Mouse (Mus musculus): ENCODE data around the gene Tex33. TPM values are rescaled to one million over a fixed set of nuclear protein-coding genes. Genes with fewer than 3 reads are reported as not detected.

The Tex33 gene
- polyA plus RNA-seq, 1 experiment from 2014 or later, result not detected

DNA sequence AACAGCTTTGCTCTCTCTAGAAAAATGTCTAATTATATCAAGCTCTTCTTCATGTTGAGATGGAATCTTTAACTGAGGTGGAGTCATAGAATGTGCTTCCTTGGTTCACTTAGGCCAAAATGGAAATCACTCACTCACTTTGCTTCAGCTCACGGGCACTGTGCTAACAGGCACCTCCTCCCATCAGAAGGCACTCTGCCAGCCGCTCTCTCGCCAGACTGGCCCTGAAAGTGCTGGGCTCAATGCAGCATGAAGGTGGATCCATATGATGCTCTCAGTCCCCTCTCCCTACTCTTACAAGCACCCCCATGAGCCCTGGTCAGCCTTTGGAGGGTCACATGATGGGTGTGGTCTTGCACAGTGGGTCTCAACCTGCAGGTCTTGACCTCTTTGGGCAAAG, 21.5 kb downstream of the Tex33 start:
- 62% methylated on average over 3 of the region's 3 CpGs for WGBS (ENCODE audit: insufficient replicate concordance)
- ATAC-seq (ENCODE audit: insufficient read depth), result no peak
- peaks cover 8% of the 10 kb centered on the region; the same call in 1 of the 2 replicates for H3K27me3 ChIP-seq
- H3K4me1 ChIP-seq (replicated peaks), result peaks cover 17% of the 10 kb centered on the region
- H3K27ac ChIP-seq (replicated peaks), result no peak overlapping the region
- H3K4me3 ChIP-seq (replicated peaks), result no peak overlapping the region
- H3K9me3 ChIP-seq (replicated peaks), result no peaks in the 10 kb centered on the region
- H3K4me2 ChIP-seq, result no peak overlapping the region
- no peaks in the 10 kb centered on the region for H3K36me3 ChIP-seq (replicated peaks)
- no peak overlapping the region for H3K9ac ChIP-seq

DNA sequence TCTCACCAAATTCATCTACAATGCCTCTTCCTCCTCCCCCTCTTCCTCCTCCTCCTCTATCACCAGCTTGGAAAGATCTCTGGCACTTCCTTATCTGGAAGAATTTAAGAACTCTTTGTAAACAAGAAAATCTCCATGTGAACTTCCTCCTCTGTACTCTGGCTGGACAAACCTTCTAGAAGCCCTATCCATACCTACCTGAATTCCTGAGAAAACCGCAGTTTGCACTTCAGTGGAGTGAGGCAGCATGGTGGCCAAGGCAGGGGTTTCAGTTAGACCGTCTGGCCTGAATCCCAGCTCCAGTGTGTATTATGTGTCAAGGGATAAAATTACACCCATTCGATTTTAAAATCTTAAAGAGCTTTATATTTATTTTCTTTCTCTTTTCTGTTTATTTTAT, 22.9 kb downstream of the Tex33 start:
- no peaks in the 10 kb centered on the region for H3K9me3 ChIP-seq (replicated peaks)
- no peak for ATAC-seq (ENCODE audit: insufficient read depth)
- H3K9ac ChIP-seq, result no peak overlapping the region
- no peaks in the 10 kb centered on the region for H3K36me3 ChIP-seq (replicated peaks)
- WGBS (ENCODE audit: insufficient replicate concordance), result 55% methylated on average over 3 of the region's 3 CpGs
- no peak overlapping the region for H3K4me3 ChIP-seq (replicated peaks)
- H3K4me2 ChIP-seq, result no peak overlapping the region
- peaks cover 16% of the 10 kb centered on the region for H3K27me3 ChIP-seq
- peaks cover 26% of the 10 kb centered on the region for H3K4me1 ChIP-seq (replicated peaks)
- no peak overlapping the region for H3K27ac ChIP-seq (replicated peaks)

DNA sequence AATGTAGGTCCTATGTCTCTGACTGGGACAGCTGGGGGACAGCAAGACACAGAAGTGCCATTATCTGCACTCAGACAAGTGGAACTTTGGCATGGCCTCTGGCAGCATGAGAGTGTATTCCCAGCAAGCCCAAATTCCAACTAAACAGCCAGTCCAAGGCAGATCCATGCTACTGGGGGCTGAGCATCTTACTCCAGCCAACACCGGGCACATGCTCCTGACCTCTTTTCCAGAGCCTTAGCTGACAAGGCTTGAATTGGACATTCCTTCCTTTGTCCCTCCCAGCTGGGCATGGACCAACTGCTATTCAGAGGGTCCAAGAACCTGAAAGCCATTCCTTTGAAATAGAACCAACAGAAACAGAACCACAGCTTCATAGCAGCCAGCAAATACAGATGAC, 26.1 kb downstream of the Tex33 start:
- peaks cover 22% of the 10 kb centered on the region for H3K4me1 ChIP-seq (replicated peaks)
- peaks cover 27% of the 10 kb centered on the region for H3K27me3 ChIP-seq
- no peak for ATAC-seq (ENCODE audit: insufficient read depth)
- no peak overlapping the region for H3K4me3 ChIP-seq (replicated peaks)
- no peaks in the 10 kb centered on the region for H3K9me3 ChIP-seq (replicated peaks)
- H3K9ac ChIP-seq, result no peak overlapping the region
- no peaks in the 10 kb centered on the region for H3K36me3 ChIP-seq (replicated peaks)
- H3K27ac ChIP-seq (replicated peaks), result peak overlapping the region; percentile 45
- H3K4me2 ChIP-seq, result no peak overlapping the region
- WGBS (ENCODE audit: insufficient replicate concordance), result 52% methylated on average over 1 of the region's 1 CpGs

DNA sequence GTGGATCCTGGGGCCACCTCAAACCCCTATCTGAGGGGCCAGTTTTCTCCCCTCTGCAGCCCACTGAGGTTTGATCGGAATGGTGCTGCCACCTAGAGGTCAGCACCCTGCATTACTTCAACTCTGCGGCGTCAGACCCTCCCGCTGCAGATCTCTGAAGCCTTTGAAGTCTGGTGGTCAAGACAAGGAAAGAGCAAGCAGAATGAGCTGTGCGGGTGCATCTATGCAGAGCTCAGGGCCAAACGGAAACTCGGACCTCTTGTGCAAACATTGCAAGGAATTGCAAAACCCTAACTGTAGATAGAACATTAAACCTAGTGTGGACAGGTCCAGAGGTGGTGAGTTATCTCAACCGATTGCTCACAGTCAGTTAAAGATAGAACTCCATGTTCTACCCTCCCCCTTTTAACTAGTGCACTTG, 26.8 kb downstream of the Tex33 start:
- peak; percentile 81 for ATAC-seq (ENCODE audit: insufficient read depth)
- Histone ChIP-seq H3K27ac (replicated peaks) (peak overlapping the region; percentile 29), H3K9ac (no peak overlapping the region), H3K4me1 (replicated peaks) (peaks cover 22% of the 10 kb centered on the region), H3K4me2 (no peak overlapping the region), H3K27me3 (peaks cover 27% of the 10 kb centered on the region), H3K9me3 (replicated peaks) (no peaks in the 10 kb centered on the region), H3K36me3 (replicated peaks) (no peaks in the 10 kb centered on the region), H3K4me3 (replicated peaks) (no peak overlapping the region)
- 3% methylated on average over 8 of the region's 8 CpGs for WGBS (ENCODE audit: insufficient replicate concordance)

DNA sequence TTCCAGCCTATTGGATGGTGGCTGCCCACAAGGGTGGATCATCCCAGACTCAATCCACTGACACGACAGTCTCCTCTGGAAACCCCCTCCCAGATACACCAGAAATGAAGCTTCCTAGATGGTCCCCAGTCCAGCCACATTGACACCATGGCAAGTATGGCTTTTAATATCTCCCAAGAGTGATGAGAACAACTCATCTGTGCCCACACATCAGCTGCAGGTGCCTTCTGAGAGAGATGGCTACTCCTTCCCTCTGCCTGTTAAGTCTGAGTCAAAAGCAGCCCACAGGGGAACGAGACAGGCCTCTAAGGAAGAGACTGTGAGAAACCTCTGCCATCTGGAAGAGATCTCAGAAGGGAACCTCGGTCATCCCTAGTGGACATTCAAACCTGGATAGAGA, 27.9 kb downstream of the Tex33 start:
- H3K36me3 ChIP-seq (replicated peaks), result no peaks in the 10 kb centered on the region
- H3K4me3 ChIP-seq (replicated peaks), result no peak overlapping the region
- 41% methylated on average over 3 of the region's 3 CpGs for WGBS (ENCODE audit: insufficient replicate concordance)
- H3K27me3 ChIP-seq, result peaks cover 27% of the 10 kb centered on the region
- H3K4me1 ChIP-seq (replicated peaks), result peaks cover 22% of the 10 kb centered on the region
- no peak overlapping the region for H3K4me2 ChIP-seq
- H3K27ac ChIP-seq (replicated peaks), result no peak overlapping the region
- H3K9ac ChIP-seq, result 0 out of 2 replicates have a peak overlapping the region, but pooled peaks have one; percentile 5
- no peaks in the 10 kb centered on the region for H3K9me3 ChIP-seq (replicated peaks)
- no peak for ATAC-seq (ENCODE audit: insufficient read depth)

DNA sequence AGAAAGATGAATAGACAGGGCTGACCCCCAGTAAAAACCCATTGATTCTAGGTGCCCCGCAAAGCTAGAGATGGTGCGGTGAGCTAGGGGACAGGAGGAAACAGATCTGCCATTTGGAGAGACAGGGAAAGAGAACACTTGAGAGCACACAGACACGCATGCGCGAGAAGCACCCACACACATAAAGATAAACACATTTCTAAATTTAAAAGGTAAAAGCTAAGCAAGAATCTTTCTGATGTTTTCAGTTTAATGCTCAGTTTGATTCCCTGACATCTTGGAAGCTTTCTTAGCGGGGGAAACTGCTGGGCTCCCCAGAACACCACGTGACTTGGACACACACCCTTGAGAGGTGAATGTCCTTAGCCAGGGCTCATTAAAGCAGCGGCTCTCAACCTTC, 28.8 kb downstream of the Tex33 start:
- no peak for ATAC-seq (ENCODE audit: insufficient read depth)
- H3K9ac ChIP-seq, result no peak overlapping the region
- H3K4me2 ChIP-seq, result no peak overlapping the region
- H3K36me3 ChIP-seq (replicated peaks), result no peaks in the 10 kb centered on the region
- no peaks in the 10 kb centered on the region for H3K9me3 ChIP-seq (replicated peaks)
- H3K27me3 ChIP-seq, result peaks cover 27% of the 10 kb centered on the region
- H3K27ac ChIP-seq (replicated peaks), result no peak overlapping the region
- 68% methylated on average over 8 of the region's 8 CpGs for WGBS (ENCODE audit: insufficient replicate concordance)
- peaks cover 16% of the 10 kb centered on the region for H3K4me1 ChIP-seq (replicated peaks)
- no peak overlapping the region for H3K4me3 ChIP-seq (replicated peaks)

DNA sequence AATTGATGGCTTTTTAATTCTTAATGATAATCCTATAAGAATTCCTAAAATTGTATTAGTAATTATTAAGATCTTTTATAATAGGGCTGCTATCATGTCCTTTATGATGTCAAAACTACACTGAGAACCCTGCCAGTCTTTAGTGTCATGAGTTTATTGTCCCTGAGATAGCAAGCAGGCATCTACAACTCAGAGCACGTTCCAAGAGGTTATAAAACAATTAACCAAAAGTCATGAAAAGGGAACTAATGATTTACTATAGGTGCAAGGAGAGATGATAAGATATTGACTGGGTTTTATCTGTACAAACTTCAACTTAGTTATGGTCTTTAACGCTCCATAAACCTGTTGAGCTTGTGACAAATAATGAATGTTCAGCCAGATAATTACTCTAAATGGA, 29.8 kb downstream of the Tex33 start:
- no peak overlapping the region for H3K4me3 ChIP-seq (replicated peaks)
- no peak overlapping the region for H3K9ac ChIP-seq
- no peak for ATAC-seq (ENCODE audit: insufficient read depth)
- 32% methylated on average over 2 of the region's 2 CpGs for WGBS (ENCODE audit: insufficient replicate concordance)
- H3K27ac ChIP-seq (replicated peaks), result no peak overlapping the region
- no peak overlapping the region for H3K4me2 ChIP-seq
- H3K4me1 ChIP-seq (replicated peaks), result peaks cover 15% of the 10 kb centered on the region
- H3K27me3 ChIP-seq, result peaks cover 27% of the 10 kb centered on the region
- H3K36me3 ChIP-seq (replicated peaks), result no peaks in the 10 kb centered on the region
- H3K9me3 ChIP-seq (replicated peaks), result no peaks in the 10 kb centered on the region

DNA sequence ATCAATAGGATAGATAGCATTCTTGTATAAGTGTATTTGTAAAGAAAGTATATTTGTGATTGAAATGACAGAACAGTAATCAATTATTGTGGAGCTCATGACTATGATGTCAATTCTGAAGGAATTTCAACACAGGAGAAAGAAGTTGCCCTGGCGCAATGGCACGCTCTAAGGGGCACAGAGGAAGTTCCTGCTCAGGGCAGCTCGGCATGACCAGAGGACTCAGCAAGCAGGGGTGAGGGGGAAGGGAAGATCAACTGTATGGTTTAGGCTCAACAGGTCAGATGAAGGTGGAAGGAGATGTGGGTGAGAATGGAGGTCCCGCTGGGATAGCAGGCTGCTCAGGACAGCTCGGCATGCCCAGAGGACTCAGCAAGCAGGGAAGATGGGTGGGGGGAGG, 40.2 kb downstream of the Tex33 start:
- Histone ChIP-seq H3K9me3 (replicated peaks) (no peaks in the 10 kb centered on the region), H3K9ac (no peak overlapping the region), H3K4me2 (no peak overlapping the region), H3K4me1 (replicated peaks) (no peaks in the 10 kb centered on the region), H3K4me3 (replicated peaks) (no peak overlapping the region), H3K27me3 (no peaks in the 10 kb centered on the region; the same call in 1 of the 2 replicates), H3K27ac (replicated peaks) (no peak overlapping the region), H3K36me3 (replicated peaks) (no peaks in the 10 kb centered on the region)
- ATAC-seq (ENCODE audit: insufficient read depth), result no peak
- 57% methylated on average over 5 of the region's 5 CpGs for WGBS (ENCODE audit: insufficient replicate concordance)

DNA sequence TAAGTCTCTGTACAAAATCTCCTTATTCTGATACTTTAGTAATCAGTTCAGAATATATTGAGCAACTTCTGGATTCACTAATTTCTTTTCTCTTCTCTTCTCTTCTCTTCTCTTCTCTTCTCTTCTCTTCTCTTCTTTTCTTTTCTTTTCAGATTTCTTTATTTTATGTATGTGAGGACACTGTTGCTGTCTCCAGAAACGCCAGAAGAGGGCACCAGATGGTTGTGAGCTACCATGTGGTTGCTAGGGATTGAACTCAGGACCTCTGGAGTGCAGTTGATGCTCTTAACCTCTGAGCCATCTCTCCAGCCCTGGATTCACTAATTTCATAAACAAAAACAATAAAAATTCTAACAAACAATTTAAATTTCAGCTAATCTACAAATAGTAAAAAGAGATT, 40.8 kb downstream of the Tex33 start:
- Histone ChIP-seq H3K4me1 (replicated peaks) (no peaks in the 10 kb centered on the region), H3K27ac (replicated peaks) (no peak overlapping the region), H3K9ac (no peak overlapping the region), H3K4me3 (replicated peaks) (no peak overlapping the region), H3K4me2 (no peak overlapping the region), H3K27me3 (no peaks in the 10 kb centered on the region; the same call in 1 of the 2 replicates), H3K9me3 (replicated peaks) (no peaks in the 10 kb centered on the region), H3K36me3 (replicated peaks) (no peaks in the 10 kb centered on the region)
- ATAC-seq (ENCODE audit: insufficient read depth), result no peak
- 3% methylated on average over 1 of the region's 1 CpGs for WGBS (ENCODE audit: insufficient replicate concordance)

DNA sequence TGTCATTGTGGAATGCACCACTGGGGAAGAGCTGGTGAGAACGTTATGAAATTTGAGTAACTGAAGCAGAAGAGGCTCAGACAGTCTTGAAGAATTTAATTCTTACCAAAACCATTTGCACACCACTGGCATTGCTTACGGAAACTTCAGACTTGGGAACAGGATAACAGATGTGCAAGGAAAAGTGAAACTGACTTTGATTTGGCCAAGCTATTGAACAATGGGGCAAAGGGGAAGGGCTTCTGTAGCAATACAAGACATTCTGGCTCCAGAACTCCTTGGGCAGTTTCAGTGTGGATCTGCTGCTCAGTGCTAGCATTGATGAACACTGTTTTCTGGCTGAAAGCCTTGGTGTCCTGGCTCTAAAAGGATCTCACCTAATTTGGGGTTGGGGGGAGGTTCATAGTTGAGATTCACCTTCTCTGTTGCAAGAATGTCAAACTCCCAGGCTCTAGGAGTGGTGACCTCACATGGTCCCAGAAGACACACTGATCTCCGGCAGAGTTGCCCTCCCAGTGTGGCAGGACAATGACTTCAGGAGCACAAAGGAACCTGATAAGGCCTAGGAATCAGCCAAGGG, 44.0 kb downstream of the Tex33 start:
- no peaks in the 10 kb centered on the region for H3K4me1 ChIP-seq (replicated peaks)
- no peak overlapping the region for H3K27ac ChIP-seq (replicated peaks)
- ATAC-seq (ENCODE audit: insufficient read depth), result no peak
- no peaks in the 10 kb centered on the region; the same call in 1 of the 2 replicates for H3K27me3 ChIP-seq
- no peak overlapping the region for H3K4me2 ChIP-seq
- no peak overlapping the region for H3K4me3 ChIP-seq (replicated peaks)
- no peak overlapping the region for H3K9ac ChIP-seq
- 38% methylated on average over 3 of the region's 3 CpGs for WGBS (ENCODE audit: insufficient replicate concordance)
- H3K36me3 ChIP-seq (replicated peaks), result no peaks in the 10 kb centered on the region
- no peaks in the 10 kb centered on the region for H3K9me3 ChIP-seq (replicated peaks)

DNA sequence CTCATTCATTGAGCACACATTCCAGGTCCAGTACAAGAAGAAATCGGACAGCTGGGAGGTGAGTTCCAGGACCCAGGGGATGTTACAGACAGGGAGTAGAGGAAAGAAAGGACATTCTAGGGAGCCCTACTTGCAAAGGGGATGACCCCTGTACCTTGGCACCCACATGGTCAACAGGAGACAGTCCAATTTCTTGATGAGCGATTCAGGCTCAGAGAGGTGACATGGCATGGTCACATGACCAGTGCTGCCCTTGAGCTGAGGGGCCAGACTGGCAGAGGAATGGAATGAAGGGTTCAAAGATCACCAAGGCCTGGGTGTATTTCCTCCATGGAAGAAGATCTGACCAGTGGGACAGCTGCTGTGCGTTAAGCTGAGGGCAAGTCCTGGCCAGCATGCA, 51.1 kb downstream of the Tex33 start:
- H3K4me2 ChIP-seq, result no peak overlapping the region
- no peaks in the 10 kb centered on the region for H3K27me3 ChIP-seq
- no peaks in the 10 kb centered on the region for H3K36me3 ChIP-seq (replicated peaks)
- 56% methylated on average over 3 of the region's 3 CpGs for WGBS (ENCODE audit: insufficient replicate concordance)
- no peak for ATAC-seq (ENCODE audit: insufficient read depth)
- H3K9ac ChIP-seq, result no peak overlapping the region
- no peaks in the 10 kb centered on the region for H3K9me3 ChIP-seq (replicated peaks)
- H3K4me3 ChIP-seq (replicated peaks), result no peak overlapping the region
- H3K4me1 ChIP-seq (replicated peaks), result no peaks in the 10 kb centered on the region
- H3K27ac ChIP-seq (replicated peaks), result no peak overlapping the region

DNA sequence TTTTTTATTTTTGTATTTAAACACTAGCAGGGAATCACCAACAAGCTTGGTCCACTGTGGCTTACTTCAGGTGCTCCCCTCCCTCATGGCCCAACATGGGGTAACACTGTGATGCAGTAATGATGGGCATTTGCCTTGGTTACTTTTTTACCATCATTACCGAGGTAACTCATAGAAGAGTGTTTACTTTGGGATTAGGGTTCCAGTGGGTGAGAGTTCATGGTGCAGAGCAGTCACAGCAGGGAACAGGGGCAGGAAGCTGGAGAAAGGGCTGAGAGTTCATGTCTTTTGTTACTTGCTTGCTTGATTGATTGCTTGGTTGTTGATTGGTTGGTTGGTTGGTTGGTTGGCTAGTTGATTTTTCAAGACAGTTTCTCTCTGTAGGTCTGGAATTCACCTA, 52.0 kb downstream of the Tex33 start:
- ATAC-seq (ENCODE audit: insufficient read depth), result peak; percentile 35
- WGBS (ENCODE audit: insufficient replicate concordance), result 21% methylated on average over 1 of the region's 1 CpGs

More for the DNA sequence above, 52.0 kb downstream of the Tex33 start:
- Histone ChIP-seq H3K4me3 (replicated peaks) (no peak overlapping the region), H3K27ac (replicated peaks) (0 out of 2 replicates have a peak overlapping the region, but pooled peaks have one; percentile 29), H3K9me3 (replicated peaks) (no peaks in the 10 kb centered on the region), H3K36me3 (replicated peaks) (no peaks in the 10 kb centered on the region), H3K27me3 (no peaks in the 10 kb centered on the region), H3K9ac (no peak overlapping the region), H3K4me1 (replicated peaks) (no peaks in the 10 kb centered on the region), H3K4me2 (no peak overlapping the region)
